Mouse (Mus musculus) embryo, embryonic 11 days (tissue): Measurements from ENCODE around the gene Usp21.
"Not testable (repeated sequence)": the region's sequence is repeated elsewhere in the genome, so short reads cannot be mapped to it uniquely, and the experiment has no call there.

ENCODE experiments used
- DNase-seq: peaks from one replicate; pipeline ENCODE4 v3.0.0-alpha.2; 2015

Usp21 gene

DNA sequence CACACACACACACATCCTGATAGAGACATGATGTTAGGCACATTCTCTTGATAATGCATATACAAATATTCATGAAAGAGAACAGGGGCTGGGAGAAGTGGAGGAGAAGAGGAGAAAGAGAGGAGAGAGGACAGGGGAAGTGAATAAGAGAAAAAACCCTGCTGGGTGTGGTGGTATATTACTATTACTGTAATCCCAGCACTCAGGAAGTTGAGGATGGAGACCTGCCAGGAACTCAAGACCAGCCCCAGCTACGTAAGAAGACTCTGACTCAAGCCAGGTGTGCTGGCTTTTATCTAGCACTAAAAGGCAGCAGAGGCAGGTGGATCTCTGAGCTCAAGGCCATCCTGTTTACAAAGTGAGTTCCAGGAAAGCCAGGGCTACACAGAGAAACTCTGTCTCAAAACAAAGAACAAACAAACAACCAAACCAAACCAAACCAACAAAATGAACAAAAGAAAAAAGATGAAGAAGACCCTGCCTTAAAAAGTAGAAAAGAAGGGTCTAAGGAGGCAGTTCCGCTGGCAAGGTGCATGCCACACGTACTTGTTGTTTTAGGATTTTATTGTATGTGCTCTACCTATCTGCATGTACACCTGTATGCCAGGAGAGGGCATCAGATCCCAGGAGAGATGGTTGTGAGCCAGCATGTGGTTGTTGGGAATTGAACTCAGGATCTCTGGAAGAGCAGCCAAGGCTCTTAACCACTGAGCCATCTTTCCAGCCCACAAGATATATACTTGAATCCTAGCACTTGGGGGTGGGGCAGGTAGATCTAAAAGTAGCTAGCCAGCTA is 23.9 kb downstream of the Usp21 start:
- no peak for DNase-seq

GRCm38 (mm10) chr1:171263185-171263611 is 24.6 kb downstream of the Usp21 start:
- peak; percentile 59 for DNase-seq

- peak; percentile 44 for DNase-seq
Measured at GRCm38 (mm10) chr1:171262594-171263130, 25.1 kb downstream of the Usp21 start.

DNA sequence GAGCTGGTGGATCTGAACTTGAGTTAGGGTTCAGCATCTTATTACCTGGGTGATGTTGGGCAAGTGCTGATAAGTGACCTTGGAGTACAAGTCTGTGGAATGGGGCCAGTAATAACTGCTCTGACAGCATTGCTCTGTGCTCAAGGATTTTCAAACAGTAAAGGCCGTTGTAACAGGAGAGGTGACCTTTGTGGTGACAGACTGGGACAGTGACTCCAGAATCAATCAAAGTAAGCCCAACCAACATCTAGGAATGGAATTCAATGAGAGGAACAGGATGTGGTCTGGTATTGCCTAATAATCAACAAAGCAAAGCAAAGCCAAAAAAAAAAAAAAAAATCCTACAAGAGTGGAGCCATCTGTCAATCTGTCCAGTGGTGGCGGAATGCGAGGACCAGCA is 27.5 kb downstream of the Usp21 start:
- no peak for DNase-seq

DNA sequence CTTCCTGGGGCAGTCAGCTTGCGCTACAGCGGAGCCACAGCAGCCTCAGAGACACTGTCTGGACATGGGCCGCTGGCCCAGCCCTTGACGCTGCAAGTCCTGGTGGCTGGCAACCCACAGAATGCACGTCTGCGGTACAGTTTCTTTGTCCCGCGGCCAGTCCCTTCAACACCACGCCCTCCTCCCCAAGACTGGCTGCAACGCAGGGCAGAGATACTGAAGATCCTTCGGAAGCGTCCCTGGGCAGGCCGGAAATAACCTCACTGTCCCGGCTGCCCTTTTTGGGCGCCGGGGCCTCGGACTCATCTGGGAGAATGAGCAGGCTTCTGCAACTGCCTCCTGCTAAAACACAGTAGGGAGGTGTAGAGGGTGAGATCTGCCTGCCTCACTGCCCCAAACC is 28.9 kb downstream of the Usp21 start:
- no peak for DNase-seq

DNA sequence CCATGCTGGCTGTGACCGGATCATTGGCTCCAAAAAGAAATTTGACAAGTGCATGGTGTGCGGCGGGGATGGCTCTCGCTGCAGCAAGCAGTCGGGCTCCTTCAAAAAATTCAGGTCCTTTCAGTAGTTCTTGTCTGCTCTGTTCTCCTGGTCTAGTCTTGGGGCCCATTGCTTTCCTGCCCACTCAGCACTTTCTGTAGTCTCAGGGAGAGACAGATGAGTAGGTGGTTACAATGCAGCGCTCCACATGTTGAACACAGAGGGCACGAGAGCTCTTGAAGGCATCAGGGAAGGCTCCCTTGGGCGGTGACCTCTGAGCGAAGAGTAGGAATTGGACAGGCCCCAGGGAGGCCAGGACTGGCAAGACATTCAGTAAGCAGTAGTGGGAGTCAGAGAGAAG is 30.0 kb downstream of the Usp21 start:
- DNase-seq: no peak

DNA sequence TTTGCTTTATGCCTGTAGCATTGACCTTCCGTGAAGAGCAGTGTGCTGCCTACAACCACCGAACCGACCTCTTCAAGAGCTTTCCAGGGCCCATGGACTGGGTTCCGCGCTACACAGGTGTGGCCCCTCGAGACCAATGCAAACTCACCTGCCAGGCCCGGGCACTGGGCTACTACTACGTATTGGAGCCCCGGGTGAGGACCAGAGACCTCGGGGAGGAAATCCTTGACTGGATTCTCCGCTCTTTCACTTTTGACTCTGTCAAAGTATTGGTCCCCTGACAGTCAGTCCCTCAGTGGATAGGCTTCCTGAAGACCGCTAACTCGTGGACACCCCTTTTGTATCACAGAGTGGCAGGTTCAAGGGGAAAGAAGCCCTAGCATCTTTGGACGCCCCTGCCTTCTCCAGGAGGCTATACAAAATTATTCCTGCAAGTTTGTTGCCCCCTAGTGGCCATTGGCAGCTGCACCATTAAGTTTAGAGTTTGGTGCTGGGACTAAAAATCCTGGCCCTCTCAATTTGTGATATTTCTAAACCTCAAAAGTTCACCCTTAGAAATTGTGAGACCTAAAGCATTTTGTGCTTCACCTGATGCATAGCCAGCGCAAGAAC is 30.7 kb downstream of the Usp21 start:
- DNase-seq: peak; percentile 87

DNA sequence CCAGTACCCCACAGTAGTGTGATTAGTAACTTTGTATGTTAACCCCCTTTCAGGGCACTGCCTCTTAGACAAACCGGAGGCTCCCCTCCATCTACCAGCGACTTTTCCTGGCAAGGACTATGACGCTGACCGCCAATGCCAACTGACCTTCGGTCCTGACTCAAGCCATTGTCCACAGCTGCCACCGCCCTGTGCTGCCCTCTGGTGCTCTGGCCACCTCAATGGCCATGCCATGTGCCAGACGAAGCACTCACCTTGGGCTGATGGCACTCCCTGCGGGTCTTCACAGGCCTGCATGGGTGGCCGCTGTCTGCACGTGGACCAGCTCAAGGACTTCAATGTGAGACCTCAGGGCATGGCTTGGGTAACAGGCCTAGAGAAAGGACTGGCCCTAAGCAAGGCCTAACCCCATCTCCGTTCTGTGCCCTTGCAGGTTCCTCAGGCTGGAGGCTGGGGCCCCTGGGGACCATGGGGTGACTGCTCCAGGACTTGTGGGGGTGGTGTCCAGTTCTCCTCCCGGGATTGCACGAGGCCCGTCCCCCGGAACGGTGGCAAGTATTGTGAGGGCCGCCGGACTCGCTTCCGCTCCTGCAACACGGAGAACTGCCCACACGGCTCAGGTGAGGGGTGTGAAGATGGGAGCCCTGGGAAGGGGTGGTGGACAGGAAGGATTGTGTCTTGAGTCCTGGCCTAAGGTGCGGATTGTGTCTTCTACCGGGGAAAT is 31.5 kb downstream of the Usp21 start:
- no peak for DNase-seq

GRCm38 (mm10) chr1:171252415-171252814 is 35.4 kb downstream of the Usp21 start:
- no peak for DNase-seq

GRCm38 (mm10) chr1:171251594-171252324 is 36.0 kb downstream of the Usp21 start:
- DNase-seq: peak; percentile 74

- DNase-seq: peak; percentile 60
Measured at GRCm38 (mm10) chr1:171250680-171251593, 36.9 kb downstream of the Usp21 start, which contains the start of gene Ndufs2. TSS of gene Ndufs2 (minus strand) at chr1:171251388.

GRCm38 (mm10) chr1:171249913-171250600 is 37.7 kb downstream of the Usp21 start, which contains the start of gene Adamts4:
TSS of gene Adamts4 (plus strand) at chr1:171250421.
- DNase-seq: peak; percentile 78

- peak; percentile 37 for DNase-seq
Measured at GRCm38 (mm10) chr1:171248386-171249226, 39.2 kb downstream of the Usp21 start.

DNA sequence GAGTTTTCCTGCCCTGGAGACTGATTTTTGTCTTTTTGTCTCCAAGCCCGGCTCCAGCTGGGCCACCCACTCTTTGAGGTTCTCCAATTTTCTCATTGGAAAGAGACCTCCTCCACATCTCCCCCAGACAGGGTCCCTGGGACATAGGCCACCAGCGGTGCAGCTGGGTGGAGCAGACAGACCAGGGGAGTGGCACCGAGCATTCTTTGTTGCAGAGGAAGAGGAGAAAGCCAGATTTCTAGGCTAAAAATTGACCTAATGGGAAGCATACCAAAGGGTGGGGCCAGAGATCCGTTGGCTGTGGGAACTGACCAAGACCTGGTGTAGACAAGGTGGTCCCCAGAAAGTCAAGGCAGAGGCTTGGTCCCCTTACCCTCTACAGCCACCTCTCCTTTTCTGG is 39.9 kb downstream of the Usp21 start:
- DNase-seq: no peak

GRCm38 (mm10) chr1:171247453-171247841 is 40.3 kb downstream of the Usp21 start:
- no peak for DNase-seq

DNA sequence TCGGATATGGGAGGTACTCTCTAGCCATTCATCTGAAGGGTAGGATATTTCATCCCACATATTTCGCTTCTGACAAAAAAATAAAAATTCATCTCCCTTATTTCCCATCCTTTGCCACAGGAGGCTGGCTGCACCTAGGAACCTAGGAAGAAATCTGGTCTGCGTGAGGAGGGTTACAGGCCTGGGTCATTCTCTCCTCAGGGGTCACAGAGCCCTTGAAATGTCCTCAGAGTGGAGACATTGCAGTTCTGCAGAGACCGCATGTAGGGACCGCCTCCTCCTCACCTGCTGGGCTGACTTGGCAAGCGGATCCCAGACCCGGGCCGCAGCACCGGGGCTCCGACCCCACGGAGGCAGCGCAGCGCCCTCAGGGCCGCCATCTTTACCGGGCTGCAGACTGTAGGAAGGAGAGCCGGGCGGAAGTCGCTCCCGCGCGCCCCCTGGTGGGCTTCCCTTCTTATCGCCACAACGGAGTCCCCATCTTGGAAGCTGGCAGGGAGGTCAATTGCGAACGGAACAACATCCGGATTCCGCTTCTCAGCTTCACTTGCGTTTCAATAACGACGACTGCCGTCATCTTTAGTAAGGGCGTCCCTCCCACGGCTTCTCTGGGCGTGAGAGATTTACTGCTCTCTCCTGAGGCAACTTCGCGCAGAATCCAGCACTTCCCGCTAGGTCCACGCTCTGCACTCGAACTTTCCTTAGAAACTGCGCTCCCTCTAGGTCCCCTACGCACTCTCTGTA is 40.9 kb downstream of the Usp21 start:
- DNase-seq: peak; percentile 98

GRCm38 (mm10) chr1:171245353-171245752 is 42.4 kb downstream of the Usp21 start:
- no peak for DNase-seq

- not testable (repeated sequence) for DNase-seq
Measured at GRCm38 (mm10) chr1:171241952-171242351, 45.8 kb downstream of the Usp21 start.

DNA sequence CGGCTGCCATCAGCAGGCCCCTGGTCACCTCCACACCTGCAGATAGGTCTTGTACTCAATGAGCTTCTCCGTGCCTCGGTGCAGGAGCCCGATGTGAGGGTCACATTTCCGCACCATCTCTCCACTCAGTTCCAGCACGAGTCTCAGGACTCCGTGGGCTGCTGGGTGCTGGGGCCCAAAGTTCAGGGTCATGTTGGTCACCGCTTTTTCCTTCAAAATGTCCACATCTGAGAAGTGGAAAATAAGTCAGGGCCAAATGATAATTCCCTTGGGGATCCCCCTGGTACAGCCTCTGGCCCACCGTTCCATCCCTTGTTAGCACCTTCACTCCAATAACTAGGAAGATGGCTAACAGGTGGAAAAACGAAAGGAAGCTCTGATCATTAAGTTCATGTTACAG is 46.9 kb downstream of the Usp21 start:
- DNase-seq: no peak
